Mouse (Mus musculus): Measurements from ENCODE around the gene Adgre5.

Gene Adgre5

GRCm38 (mm10) chr8:83689264-83689663 lies 51.9 kb downstream of the Adgre5 start:
- DNase-seq (ENCODE audit: low spot score in 2 of 2): no peak

GRCm38 (mm10) chr8:83684517-83684916 lies 56.6 kb downstream of the Adgre5 start:
- no peak for DNase-seq (ENCODE audit: low spot score in 2 of 2)

- DNase-seq (ENCODE audit: low spot score in 2 of 2): no peak
Observed at GRCm38 (mm10) chr8:83681099-83681498, 60.0 kb downstream of the Adgre5 start.

GRCm38 (mm10) chr8:83680603-83681002 lies 60.5 kb downstream of the Adgre5 start:
- DNase-seq (ENCODE audit: low spot score in 2 of 2): no peak

GRCm38 (mm10) chr8:83679866-83680265 lies 61.3 kb downstream of the Adgre5 start:
- no peak for DNase-seq (ENCODE audit: low spot score in 2 of 2)

GRCm38 (mm10) chr8:83674497-83674896 lies 66.6 kb downstream of the Adgre5 start:
- DNase-seq (ENCODE audit: low spot score in 2 of 2): no peak
